9 mouse cellular contexts compared by ENCODE assay signal in genomic region chr8:48458373-48458772, GRCm38 (mm10).
A peak's percentile ranks its signal among the peaks of the same experiment; 100 is the strongest.
DNase-seq lines count a peak whose midpoint lies in the region; ATAC-seq and TF ChIP-seq lines count a peak whose summit lies in the region.
"Had no signal": no experiment of that assay in that cellular context is flagged by ENCODE, and none has a peak within 500 bp of the region (broad histone marks: within the 10 kb centered on the region; RNA-seq: fewer than 3 reads in every experiment).

No protein-coding gene starts in this region.

- no peak overlapping the region for H3K9ac ChIP-seq in embryonic facial prominence, embryonic 14.5 days (ENCODE audit: low read depth, low read length)
- no peak overlapping the region for H3K9ac ChIP-seq in liver, postnatal 0 days (replicated peaks)
- H3K9ac ChIP-seq: stomach, embryonic 15.5 days had no signal

- peak overlapping the region; percentile 54; the same call in 1 of the 2 replicates for H3K27ac ChIP-seq in embryonic facial prominence, embryonic 14.5 days (replicated peaks; ENCODE audit: low read depth, low read length)
- H3K27ac ChIP-seq in liver, postnatal 0 days (ENCODE audit: low read depth): no peak overlapping the region
- H3K27ac ChIP-seq: stomach, embryonic 15.5 days had no signal

- no peak for TF ChIP-seq EP300 in liver, postnatal 0 days (IDR thresholded peaks at IDR 0.05; ENCODE audit: low read depth)

- H3K36me3 ChIP-seq in embryonic facial prominence, embryonic 14.5 days (ENCODE audit: control insufficient read depth, insufficient read depth, low read length): no peaks in the 10 kb centered on the region
- no peaks in the 10 kb centered on the region for H3K36me3 ChIP-seq in liver, postnatal 0 days (replicated peaks; ENCODE audit: insufficient read depth, low read length)
- H3K36me3 ChIP-seq: stomach, embryonic 15.5 days had no signal

- H3K9me3 ChIP-seq in embryonic facial prominence, embryonic 14.5 days (ENCODE audit: control insufficient read depth, low read length): no peaks in the 10 kb centered on the region
- no peaks in the 10 kb centered on the region for H3K9me3 ChIP-seq in liver, postnatal 0 days (ENCODE audit: low read length)
- H3K9me3 ChIP-seq: stomach, embryonic 15.5 days had no signal

- H3K27me3 ChIP-seq in embryonic facial prominence, embryonic 14.5 days (replicated peaks; ENCODE audit: control insufficient read depth, insufficient read depth, low read length): no peaks in the 10 kb centered on the region
- no peaks in the 10 kb centered on the region for H3K27me3 ChIP-seq in liver, postnatal 0 days (ENCODE audit: insufficient read depth, low read length)
- H3K27me3 ChIP-seq: stomach, embryonic 15.5 days had no signal

- peak; percentile 79 to 87 for DNase-seq in cerebellum, postnatal 10 days
- DNase-seq in cerebellum, adult 11-12 months: no peak
- peak; percentile 51 for DNase-seq in ES-CJ7 (ENCODE audit: low read depth, low spot score)
- peak; percentile 96 for DNase-seq in embryonic facial prominence, embryonic 14.5 days (ENCODE audit: low spot score)
- peak; percentile 7 to 12 for DNase-seq in kidney, postnatal 36 days
- peak; percentile 93 for DNase-seq in retina, postnatal 1 day
- no peak for DNase-seq in liver, postnatal 0 days
- DNase-seq in natural killer cell, adult 2 months (ENCODE audit: low spot score in 2 of 2): no peak

- H3K4me2 ChIP-seq in embryonic facial prominence, embryonic 14.5 days (ENCODE audit: low read depth, low read length): no peak overlapping the region
- no peak overlapping the region for H3K4me2 ChIP-seq in liver, postnatal 0 days (ENCODE audit: low read depth, low read length)
- H3K4me2 ChIP-seq: stomach, embryonic 15.5 days had no signal

- no peak overlapping the region for H3K4me3 ChIP-seq in embryonic facial prominence, embryonic 14.5 days (ENCODE audit: low read depth, low read length)
- no peak overlapping the region for H3K4me3 ChIP-seq in liver, postnatal 0 days (ENCODE audit: low read depth, low read length)
- H3K4me3 ChIP-seq: stomach, embryonic 15.5 days had no signal

- peaks cover 22% of the 10 kb centered on the region; the same call in 1 of the 2 replicates for H3K4me1 ChIP-seq in embryonic facial prominence, embryonic 14.5 days (ENCODE audit: control insufficient read depth, insufficient read depth, low read length)
- H3K4me1 ChIP-seq in liver, postnatal 0 days (ENCODE audit: insufficient read depth): no peaks in the 10 kb centered on the region

- WGBS in embryonic facial prominence, embryonic 14.5 days: 28% methylated on average over 5 of the region's 5 CpGs
- WGBS in liver, postnatal 0 days (ENCODE audit: insufficient replicate concordance): 52% methylated on average over 5 of the region's 5 CpGs

- TF ChIP-seq CTCF in liver, postnatal 0 days (IDR thresholded peaks at IDR 0.05; ENCODE audit: low read depth): no peak

- ATAC-seq in embryonic facial prominence, embryonic 14.5 days (ENCODE audit: low read depth): peak; percentile 85
- no peak for ATAC-seq in liver, postnatal 0 days

Comparison
In these comparisons a context has a peak if more than half of its experiments do, and no peak if none do; other contexts are left out.
1. DNase-seq: peak in cerebellum, postnatal 10 days (2 of 2), ES-CJ7 (single experiment), embryonic facial prominence, embryonic 14.5 days (single experiment), kidney, postnatal 36 days (2 of 2) and retina, postnatal 1 day (single experiment); none in cerebellum, adult 11-12 months (single experiment), liver, postnatal 0 days (single experiment) and natural killer cell, adult 2 months (0 of 2).